Mouse (Mus musculus) kidney, adult 9 months (tissue): ENCODE data around the gene Thra.
"Not testable (repeated sequence)": the region's sequence is repeated elsewhere in the genome, so short reads cannot be mapped to it uniquely, and the experiment has no call there.

ENCODE experiments used
- DNase-seq: peaks from one replicate; pipeline ENCODE4 v3.0.0; 2022

Gene Thra

DNA sequence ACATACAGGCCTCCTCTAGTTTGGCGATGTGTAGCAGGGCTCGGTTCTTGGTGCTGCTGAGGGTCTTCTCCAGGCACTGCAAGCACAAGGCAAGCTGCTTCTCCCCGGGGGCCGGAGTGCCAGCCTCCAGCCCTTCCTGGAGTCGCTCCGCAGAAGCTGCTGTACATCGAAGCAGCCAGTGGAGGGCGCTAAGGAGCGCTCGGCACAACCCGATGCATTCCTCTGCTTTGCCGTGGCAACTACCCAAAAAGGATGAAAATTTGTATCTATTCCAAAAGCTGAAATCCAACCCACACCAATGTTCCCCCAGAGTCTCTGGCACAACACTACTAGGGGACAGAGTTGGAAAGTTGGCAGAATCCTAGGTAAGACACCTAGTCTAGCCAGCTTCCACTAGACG, 22.5 kb upstream of the Thra start:
- peak; percentile 72 for DNase-seq

DNA sequence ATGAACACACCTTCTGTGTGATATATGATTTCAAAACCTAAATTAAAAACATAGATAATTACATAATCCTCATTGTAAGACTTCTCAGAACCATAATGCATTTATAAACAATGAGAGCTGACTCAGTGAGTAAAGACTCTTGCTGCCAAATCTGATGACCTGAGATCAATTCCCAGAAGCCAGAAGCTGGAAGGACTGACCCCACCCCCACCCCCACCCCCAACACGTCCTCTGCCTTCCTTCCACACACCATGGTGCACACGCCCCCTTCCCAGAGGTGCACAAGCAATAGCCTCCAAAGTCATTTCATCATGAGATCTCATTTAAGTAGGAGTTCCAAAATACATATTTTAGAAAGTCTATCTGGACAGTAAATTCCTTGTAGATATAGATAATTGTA, 19.7 kb upstream of the Thra start:
- no peak for DNase-seq

DNA sequence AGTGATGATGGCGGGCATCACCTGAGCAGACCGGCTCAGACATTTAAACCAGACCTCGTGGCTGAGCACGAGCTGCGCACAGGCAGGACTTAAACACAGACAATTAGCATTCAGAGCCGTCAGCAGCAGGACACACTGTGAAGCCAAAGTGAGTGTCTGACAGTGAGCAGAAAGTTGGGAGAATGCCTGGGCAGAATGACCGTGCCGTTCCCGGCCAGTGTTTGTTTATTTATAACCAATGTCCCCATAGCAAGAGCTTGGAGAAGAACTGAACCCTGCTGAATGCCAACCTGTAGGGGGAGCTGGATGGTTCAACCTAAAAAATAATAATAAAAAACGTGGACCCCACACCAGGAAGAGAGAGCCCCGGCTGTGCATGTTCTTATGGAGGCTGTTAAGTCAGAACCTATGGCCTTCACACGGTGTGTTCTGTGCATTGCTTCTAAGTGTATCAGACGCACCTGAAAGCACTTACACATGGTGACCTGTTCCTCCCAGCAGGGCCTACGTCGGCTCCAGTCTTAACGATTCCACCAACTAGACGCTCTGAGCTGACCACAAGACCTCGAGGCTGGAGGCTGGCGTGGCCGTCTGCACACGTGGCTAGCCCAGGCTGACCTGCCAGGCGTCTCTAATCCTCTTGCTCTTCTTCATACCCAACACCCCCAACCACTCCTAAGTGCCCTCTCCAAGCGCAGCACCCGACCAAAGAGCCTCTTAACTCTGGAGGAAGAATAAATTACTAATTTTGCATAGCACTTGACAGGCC, 18.8 kb upstream of the Thra start:
- DNase-seq, result peak; percentile 84

DNA sequence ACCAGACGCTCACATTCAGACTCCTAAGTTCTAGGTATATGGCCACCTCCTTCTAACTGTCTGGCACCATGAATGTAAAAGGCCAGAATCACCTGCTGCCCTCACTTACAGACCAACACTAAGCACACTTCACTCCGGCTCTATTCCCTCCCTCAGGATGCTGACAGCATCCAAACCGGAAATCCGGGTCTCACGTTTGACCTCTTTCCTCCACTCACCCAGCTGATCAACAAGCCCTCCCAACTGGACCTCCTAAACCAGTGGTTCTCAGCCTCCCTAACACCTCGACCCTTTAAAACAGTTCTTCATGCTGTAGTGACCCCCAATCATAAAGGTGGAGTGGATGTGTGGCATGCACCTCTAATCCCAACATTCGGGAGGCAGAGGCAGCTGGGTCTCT, 17.3 kb upstream of the Thra start:
- DNase-seq, result no peak

DNA sequence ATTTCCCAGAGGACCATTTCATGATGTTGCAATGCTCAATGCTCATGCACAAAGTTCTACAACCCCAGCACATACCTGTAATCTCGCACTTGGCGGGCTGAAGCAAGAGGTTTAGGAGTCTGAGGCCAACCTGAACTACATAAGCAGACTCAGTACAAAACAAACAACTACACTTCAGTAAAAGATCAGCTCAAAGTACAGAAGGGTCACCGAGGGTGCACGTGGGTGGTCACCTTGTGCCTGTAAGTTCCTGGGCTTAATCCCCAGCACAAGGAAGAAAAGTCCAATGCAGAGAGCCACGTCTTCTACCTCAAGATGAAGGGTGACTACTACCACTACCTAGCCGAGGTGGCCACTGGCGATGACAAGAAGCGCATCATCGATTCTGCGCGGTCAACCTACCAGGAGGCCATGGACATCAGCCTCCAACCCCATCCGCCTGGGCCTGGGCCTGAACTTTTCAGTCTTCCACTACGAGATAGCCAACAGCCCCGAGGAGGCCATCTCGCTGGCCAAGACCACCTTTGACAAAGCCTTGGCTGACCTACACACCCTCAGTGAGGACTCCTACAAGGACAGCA, 14.4 kb upstream of the Thra start:
- DNase-seq, result peak; percentile 46

DNA sequence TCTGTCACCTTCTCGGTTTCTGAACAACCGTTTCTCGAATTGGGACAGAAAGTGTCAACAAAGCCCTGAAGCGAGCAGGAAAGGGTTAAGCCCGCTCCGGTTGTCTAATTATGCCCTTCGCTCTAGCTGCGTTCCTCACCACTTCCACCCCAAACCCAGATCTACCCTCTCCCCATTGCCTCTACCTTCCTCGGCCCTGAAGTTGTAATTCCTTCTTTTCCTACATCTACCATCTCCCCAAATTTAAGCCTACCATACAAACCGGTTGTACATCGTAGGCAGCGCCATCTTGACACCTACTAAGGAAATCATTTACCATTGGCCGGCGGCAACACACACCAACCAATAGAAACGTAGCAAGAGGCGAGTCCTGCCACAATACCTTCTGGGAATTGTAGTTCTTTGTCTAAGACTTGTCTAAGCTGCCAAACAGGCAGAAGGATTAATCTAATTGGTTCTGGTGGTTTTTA, 11.3 kb upstream of the Thra start, which contains the start of gene Med24:
Gene Med24, minus strand, starts transcription at position 317 of the 470 bp plus-strand sequence.
- peak; percentile 96 for DNase-seq

DNA sequence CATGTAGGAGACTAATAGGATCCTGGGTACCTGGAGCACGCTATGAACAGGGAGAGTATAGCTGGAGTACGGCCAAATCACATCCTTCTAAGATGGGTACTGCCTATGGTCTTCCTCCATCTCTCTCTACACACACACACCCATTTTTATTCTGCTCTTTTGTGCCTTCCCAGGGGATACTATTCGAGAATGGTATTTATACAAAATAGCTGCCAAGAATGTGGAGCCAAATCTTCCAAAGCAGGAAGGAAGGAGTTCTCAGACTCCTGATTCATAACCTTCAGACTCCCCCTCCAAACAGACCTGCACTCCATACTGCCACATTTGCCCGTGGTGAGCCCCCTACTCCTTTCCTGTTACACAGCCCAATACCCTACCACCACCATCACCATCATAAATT, 9.7 kb upstream of the Thra start:
- no peak for DNase-seq

DNA sequence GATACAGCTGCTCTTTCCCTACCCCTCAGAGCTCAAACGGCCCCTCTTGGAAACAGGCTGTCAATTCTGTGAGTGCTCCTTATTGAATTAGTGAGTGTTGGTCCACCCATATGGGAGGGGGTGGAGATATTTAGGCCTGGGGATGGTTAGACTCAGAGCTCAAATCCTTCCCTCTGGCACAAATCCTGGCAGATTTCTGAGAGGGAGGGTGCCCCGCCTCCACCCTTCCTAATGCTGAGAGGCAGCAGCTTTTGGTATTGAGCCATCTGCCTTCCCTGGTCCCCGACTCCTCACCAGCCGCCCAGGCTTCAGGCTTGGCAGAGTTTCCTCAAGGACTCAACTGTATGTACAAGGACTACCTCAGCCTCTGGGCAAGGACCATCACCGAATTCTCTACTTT, 9.3 kb upstream of the Thra start:
- DNase-seq, result no peak

DNA sequence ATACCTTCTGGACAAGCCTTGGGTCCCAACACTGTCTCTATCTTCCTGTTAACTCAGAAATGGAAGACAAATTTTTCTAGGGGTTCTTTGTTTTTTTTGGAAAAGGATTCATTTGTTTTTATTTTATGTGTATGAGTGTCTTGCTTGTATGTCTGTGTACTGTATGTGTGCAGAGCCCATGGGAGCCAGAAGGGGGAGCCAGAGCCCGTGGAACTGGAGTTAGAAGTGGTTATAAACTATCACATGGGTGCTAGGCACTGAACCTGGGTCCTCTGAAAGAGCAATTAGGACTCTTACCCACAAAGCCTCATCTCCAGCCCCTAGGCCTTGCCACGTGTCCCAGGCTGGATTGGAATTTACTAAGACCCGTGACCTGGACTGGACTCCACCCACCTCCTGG, 6.4 kb upstream of the Thra start:
- no peak for DNase-seq

DNA sequence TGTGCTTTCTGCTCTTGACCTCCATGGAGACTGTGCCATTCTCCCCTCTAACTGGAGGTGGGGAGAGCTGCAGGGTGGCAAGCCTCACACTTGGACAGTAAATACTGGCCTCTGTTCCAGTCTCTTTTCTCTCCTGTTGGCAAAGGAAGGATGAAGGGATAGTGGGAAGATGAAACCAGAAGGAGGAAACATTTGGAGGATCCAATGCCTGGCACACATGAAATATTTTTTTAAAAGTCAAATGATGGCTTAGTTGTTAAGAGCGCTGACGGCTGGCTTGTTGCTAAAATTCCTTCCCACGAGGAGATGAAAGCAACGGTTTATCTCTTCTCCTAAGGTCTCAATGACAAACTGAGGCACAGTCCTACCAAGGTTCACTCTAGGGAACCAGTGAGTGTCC, 5.3 kb upstream of the Thra start:
- DNase-seq, result no peak

DNA sequence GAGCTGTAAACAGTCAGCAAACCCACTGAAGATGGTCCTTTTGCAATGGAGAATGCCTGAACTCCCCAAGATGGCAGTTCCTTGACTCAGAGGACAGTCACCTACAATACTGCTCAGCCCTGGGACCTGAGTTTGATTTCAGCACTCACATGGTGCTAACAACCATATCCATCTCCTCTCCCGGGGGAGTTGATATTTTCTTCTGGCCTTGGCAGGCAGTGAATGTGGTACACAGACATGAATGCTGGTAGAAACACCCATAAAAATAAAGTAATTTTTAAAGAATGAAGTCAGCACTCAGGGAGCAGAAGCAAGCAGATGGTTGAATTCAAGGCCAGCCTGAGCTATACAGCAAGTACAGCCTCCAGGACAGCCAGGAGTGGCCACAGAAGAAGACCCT, 4.3 kb upstream of the Thra start:
- DNase-seq, result no peak

DNA sequence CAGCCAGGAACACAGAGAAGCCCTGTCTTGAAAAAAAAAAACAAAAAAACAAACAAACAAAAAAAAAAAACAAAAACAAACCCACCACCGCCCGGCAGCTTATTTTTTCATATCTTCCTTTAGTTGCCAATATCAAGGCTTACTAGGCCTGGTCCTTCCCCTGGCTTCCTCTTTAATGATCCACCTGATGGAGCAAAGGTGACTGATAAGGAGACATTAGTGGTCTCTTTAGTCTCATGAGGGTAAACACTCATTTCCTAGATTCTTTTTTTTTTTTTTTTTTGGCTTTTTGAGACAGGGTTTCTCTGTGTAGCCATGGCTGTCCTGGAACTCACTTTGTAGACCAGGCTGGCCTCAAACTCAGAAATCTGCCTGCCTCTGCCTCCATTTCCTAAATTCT, 3.2 kb upstream of the Thra start:
- not testable (repeated sequence) for DNase-seq

DNA sequence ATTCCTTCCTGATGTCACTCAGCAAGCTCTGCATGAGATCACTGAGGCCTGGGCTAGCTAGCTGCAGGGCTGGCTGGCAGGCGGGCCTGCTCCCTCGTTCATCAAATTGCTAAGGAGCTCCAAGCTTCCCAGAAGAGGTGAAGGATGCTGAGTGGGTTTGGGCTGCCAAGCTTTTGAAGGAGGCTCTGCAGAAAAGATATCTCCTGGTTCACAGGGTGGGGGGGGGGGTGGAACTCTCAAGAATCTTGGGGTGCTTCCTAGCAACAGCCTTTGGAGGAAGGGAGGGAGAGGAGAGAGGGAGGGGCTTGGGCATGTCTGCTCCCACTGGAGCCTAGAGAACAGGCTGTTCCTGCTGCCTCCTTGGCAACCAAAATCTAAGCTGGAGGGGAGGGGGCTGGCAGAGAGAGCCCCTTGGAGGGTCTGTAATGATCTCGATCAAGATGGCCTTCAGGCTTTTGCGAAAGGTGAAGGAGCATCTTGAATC, 2.0 kb upstream of the Thra start:
- DNase-seq, result no peak

DNA sequence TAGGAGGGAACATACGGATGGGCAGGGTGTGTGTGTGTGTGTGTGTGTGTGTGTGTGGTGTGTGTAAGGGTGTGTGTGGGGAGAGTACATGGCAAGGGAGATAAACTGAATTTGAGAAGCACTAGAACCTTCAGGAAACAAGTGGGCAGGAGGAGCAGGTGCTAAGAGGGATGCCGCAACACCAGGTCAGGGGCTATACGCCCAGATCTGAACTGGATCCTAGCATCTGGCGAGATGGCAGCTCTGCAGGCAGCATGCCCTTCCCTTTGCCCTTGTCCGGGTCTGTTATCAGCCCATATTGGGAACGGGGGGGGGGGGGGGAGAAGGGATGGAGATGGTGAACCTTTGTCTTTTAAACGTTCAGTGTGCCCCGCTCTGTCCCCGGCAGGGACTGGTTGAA, 1.5 kb upstream of the Thra start:
- DNase-seq, result no peak

DNA sequence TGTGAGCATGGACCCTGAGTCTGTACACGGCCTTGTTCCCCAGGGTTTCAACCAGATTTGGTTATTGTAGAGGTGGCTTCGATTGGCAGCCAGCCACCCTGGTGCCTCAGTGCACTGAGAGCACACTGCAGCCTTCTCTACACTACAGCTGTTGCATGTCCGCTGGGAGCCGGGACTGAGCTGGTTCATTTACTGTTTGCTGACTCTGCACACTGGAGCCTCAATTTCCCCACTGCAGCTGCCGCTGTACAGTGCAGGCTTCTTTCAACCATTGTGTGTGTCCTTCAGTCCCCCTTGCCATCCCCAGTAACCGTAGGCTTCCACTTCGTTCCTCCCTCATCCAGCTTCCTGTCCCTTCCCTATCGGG, 429 bp upstream of the Thra start:
- no peak for DNase-seq

DNA sequence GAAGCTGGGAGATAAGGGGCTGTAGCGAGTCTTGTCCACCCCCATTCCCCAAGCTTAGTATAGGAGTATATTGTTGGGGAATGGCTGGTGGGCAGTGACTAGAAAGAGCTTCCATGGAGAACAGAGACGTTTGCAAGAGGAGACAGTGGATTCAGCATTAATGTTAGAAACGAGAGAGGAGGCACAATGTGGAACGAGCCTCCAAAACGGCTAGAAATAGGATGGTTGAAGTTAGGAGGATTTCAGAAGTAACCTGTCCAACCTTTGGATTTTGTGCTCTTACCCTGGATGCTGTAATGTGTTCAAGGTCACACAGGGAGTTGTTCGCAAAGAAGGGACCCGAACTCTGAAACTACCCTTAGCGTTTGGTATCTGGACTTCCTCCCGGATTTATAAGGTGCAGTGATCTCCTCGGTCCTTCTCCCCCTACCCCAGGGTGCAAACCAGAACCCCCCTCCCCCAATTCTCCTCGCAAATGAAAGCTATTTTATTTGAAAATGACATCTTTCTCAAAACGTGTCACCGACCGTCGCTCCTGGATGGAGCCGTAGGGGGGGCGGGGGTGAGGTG, 698 bp downstream of the Thra start:
- no peak for DNase-seq

DNA sequence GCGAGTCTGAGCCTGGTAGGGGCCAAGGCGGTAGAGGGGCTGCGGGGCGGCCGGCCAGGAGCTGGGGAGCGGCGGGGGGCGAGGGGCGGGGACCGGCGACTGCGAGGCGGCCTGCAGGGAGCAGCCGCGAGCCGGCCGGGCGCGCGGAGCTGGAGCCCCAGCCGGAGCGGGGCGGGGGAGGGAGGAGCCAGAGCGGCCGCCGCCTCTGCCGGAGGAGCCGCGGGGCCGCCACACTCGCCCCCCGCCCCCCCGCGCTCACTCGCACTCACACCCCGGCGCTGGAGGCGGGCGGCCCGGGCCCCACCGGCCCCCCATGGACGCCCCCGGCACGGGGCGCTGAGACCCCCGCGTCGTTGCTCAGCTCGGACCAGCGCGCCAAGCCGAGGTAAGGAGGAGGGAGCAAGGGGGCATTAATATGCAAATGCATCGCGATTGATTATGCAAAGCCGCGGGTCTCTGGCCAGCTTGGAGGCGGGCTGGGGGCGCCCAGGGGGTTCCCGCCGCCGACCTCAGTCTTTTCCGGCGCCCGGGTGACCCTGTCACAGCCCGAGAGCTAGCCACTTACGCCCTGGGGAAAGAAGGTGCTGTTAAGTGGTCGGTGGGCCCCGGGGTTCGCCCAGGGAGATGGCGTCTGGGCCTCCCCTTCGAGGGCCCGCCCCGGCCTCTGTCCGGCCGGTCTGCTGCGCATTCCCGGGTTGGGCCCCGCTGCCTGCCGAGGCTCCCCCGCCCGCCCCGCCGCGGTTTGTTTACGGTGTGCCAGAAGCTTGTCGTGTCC, 1.4 kb downstream of the Thra start:
- DNase-seq, result peak; percentile 80

DNA sequence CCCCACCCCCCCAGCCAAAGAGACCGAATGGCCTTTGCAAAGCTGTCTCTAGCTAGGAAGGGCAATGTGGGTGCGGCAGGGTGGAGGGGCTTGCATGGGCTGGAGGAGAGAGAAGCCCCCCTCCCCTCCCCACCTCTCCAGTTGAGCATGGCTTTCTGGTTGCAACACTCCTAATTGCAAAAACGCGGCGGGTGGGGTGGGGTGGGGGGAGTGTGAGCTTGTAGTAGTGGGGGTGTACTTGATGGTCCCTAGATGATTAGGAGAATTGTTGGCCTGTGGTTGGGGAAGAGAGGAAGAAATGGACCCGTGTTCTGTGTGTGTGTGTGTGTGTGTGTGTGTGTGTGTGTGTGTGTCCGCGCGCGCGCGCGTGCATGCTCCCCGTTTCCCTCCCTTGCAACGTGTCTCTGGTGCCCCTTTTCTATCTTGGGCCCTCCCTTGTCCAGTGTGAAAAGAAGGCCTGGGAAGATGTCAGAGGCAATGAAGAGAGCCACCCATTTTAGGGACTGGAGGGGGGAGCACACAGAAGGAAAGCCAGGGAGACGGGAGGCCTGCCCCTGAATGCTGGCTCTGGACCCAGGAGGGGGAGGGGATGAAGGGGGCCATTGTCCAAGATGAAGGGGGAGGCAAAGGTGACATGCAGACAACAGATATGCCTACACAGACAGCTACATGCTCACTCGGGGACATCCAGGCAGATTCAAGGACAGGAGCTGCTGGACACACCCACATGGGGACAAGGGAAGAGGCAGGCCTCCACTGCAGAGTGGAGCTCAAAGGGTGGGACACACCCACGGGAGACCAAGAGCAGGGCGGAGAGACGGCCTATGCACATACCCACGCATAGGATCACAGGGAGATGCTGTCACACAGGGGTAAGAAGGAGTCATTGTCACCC, 2.2 kb downstream of the Thra start:
- no peak for DNase-seq

DNA sequence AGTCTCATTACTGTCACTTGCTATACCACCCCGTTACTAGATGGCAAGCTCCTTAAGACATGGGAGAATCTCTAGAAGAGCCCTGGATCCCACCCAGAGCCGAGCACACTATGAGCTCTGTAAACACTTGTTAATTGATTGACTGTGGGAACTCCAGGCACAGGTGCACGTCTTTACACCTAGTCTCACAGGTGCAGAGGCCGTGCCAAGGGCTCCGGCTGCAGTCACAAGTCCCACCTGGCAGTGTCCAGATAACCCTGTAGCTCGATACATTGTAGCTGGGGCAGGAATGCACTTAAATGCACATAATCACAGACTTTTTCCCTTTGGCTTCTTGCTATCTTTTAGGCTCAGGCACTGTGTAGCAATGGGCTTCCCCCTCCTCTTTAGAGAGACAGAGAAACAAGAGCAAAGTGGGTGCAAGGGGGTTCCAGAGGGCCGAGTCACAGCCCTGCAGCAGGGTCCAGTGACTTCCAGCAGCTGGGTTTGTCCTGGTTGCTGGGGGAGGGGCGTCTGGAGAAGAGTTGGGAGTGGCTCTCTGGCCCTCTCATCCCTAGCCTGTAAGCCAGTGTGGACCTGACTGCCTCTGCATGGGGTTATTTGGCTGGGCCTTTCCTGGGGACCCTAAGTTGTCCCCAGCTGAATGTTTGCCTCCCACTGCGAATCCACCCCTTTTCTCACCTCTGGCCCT, 3.4 kb downstream of the Thra start:
- peak; percentile 81 for DNase-seq

DNA sequence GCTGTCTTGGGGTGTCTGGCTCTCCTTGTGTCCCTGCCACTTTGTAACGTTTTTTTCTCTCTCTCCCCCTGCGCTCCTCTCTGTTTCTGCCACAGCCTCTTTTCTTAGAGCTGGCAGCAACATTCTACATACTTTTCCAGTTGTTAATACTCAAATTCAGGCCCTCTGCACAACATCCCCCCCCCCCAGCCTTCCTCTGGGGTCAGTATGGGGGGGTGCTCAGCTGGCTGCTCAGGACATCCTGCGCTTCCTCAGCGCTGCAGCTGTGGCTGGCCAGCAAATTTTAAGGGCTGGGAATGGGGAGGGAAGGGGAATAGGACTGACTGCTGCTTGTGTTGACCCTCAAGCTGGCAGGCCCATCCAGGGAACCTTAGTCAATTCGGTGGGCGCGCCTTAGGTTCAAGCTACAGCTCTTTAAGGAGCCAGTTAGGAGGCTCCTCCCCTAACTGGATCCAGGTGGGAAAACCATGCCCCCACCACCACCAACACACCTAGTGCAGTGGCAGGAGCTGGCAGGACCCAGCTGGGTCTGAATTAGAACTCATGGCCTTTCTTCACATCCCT, 4.1 kb downstream of the Thra start:
- peak; percentile 36 for DNase-seq
